Mouse (Mus musculus) leukemia stem cell, adult 10-12 weeks (primary cell): ENCODE measurements around the gene Klri2. TPM values are rescaled to one million over a fixed set of nuclear protein-coding genes. Genes with fewer than 3 reads are reported as not detected.

Source experiments
- polyA plus RNA-seq: library from polyadenylated mRNA; stranded (reverse); fragments of >175 nt; gene quantifications from 2 replicates; pipeline ENCODE4 v1.2.3, GENCODE M21; 2012; ENCODE audit warnings: low replicate concordance

The Klri2 gene
- not detected in 2 replicates for polyA plus RNA-seq

DNA sequence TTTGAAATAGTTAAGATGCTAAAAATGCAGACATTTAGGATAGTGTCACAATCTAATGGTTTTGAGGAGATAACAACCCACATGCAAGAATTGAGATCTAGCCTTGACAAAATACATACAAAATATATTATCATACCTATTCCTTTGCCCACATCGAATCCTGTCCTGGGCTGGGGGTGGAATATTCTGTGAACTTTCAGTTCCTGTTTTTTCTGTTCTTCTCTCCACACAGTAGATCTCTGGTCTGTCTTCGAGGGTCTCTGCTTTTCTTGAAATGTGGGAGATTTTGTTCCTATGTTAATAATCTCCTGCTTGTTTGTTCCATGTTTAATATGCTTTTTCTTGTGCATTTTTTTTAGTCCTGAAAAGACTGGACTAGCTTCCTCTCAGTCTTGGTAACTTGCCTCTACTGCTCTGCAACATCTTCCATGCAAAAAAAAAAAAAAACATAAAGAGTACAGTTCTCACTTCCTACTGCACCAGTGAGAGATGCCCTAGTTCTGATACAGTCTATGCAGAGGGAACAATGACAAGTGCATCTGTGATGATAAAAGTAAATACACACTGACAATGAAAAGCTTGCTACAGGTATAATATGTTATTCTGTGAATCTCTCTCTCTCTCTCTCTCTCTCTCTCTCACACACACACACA is at the start of gene Klri2:
Gene Klri2 (minus strand): TSS at position 416 of the 653 bp plus-strand sequence.

DNA sequence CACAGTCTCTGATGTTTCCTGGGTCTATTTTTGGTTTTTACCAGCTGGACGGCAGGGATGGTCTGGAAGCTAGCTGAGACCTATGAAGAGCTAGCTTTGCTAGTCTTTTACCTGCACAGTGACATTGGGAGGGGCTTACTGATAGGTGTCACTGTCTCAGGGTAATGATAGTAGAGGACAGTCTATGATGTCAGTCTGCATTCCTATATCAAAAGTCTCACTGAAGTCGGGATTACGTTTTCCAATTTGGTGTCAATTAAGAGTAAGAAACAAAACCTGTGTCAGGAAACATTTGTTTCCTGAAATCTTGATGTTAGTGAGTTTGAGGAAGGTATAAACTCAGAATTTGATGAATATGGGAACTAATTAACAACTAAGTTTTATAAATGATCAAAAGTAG is 43.9 kb upstream of the Klri2 start, which contains the start of gene Gm156:
Gene Gm156 (minus strand): TSS at position 101 of the 400 bp plus-strand sequence.

DNA sequence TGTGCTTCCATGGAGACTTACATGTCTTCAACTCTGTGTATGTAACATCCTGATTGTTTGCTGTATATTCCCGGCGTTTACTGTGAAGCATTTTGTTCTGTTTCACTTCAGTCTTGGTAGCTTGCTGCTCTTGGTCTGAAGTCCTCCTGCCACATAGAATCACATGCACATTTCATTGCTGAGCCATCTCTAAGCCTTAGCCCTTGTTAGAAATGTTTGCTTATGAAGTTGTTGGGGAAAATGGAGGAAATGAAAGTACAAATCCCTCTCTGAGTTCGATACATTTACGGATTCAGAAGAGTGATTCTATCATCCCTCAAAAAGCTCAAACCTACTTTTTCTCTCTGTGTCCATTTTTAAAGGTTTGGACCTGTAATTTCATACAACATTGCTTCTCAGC is 23.3 kb downstream of the Klri2 start, which contains the start of gene Klri1:
Gene Klri1 (minus strand): TSS at position 101 of the 400 bp plus-strand sequence.

Other genes with a start within 250 kb of the Klri2 start
- 0.05 TPM in 1 of 2 replicates, not detected in the other for gene Olr1, start 233.3 kb downstream of the Klri2 start, polyA plus RNA-seq
- gene Tmem52b, start 227.9 kb downstream of the Klri2 start, polyA plus RNA-seq, result not detected in 2 replicates
- 26.4 and 34.8 TPM in 2 replicates for gene Gabarapl1, start 207.3 kb downstream of the Klri2 start, polyA plus RNA-seq
- 0.14 and 0.34 TPM in 2 replicates for gene Klre1, start 162.6 kb downstream of the Klri2 start, polyA plus RNA-seq
- 0.39 TPM in 1 of 2 replicates, not detected in the other for gene Klrd1, start 148.7 kb downstream of the Klri2 start, polyA plus RNA-seq
- gene Klrk1, start 116.6 kb downstream of the Klri2 start, polyA plus RNA-seq, result 0.25 and 0.89 TPM in 2 replicates
- gene Klrc3, start 97.1 kb downstream of the Klri2 start, polyA plus RNA-seq, result not detected in 2 replicates
- gene Klrc2, start 79.8 kb downstream of the Klri2 start, polyA plus RNA-seq, result not detected in 2 replicates
- gene Klrc1, start 61.5 kb downstream of the Klri2 start, polyA plus RNA-seq, result 0.23 and 0.90 TPM in 2 replicates
- 0.23 TPM in 1 of 2 replicates, not detected in the other for gene Klri1, start 23.4 kb downstream of the Klri2 start, polyA plus RNA-seq
- not detected in 2 replicates for gene Gm156, start 43.8 kb upstream of the Klri2 start, polyA plus RNA-seq
- gene Gm17631, start 122.2 kb upstream of the Klri2 start, polyA plus RNA-seq, result not detected in 2 replicates
- 0.15 and 0.16 TPM in 2 replicates for gene Klra17, start 136.2 kb upstream of the Klri2 start, polyA plus RNA-seq
- gene Klra5, start 177.2 kb upstream of the Klri2 start, polyA plus RNA-seq, result not detected in 2 replicates